9 mouse cellular contexts compared by ENCODE assay signal in the genomic region with DNA sequence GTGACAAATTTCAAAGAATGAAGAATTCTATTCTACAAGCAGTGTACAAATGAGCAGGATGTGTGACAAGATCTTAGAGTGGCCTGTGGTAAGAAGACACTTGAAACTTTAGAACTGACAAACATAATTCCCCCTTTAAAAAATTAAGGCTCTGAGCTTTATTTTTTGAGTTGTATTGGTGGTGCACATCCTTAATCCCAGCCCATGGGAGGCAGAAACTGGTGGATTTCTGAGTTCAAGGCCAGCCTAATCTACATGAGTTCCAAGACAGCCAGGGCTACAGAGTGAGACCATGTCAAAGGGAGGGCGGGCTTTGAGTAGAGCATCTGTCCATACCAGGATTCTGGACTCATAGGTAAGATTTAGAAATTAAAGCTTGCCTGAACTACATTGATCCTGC. TPM values are rescaled to one million over a fixed set of nuclear protein-coding genes. Genes with fewer than 3 reads are reported as not detected.
DNase-seq lines count a peak whose midpoint lies in the region; ATAC-seq and TF ChIP-seq lines count a peak whose summit lies in the region.
"Had no signal": no experiment of that assay in that cellular context is flagged by ENCODE, and none has a peak within 500 bp of the region (broad histone marks: within the 10 kb centered on the region; RNA-seq: fewer than 3 reads in every experiment).

No protein-coding gene starts in this region.

- peak overlapping the region; percentile 98 for H3K27ac ChIP-seq in gastrocnemius, adult 2 months
- no peak overlapping the region for H3K27ac ChIP-seq in forebrain, postnatal 0 days (ENCODE audit: low read depth, low read length)
- peak overlapping the region; percentile 97; the same call in 1 of the 2 replicates for H3K27ac ChIP-seq in liver, postnatal 0 days (ENCODE audit: low read depth)

- TF ChIP-seq EP300 in liver, postnatal 0 days (IDR thresholded peaks at IDR 0.05; ENCODE audit: low read depth): no peak

- H3K36me3 ChIP-seq in forebrain, postnatal 0 days (ENCODE audit: insufficient read depth): no peaks in the 10 kb centered on the region
- no peaks in the 10 kb centered on the region for H3K36me3 ChIP-seq in liver, postnatal 0 days (replicated peaks; ENCODE audit: insufficient read depth, low read length)

- 82% methylated on average over 1 of the region's 1 CpGs for WGBS in forebrain, postnatal 0 days
- 60% methylated on average over 1 of the region's 1 CpGs for WGBS in liver, postnatal 0 days (ENCODE audit: insufficient replicate concordance)

- H3K9ac ChIP-seq in forebrain, postnatal 0 days: no peak overlapping the region
- H3K9ac ChIP-seq in liver, postnatal 0 days (replicated peaks): peak overlapping the region; percentile 91

- no peak for TF ChIP-seq CTCF in gastrocnemius, adult 2 months (IDR thresholded peaks at IDR 0.05)
- no peak for TF ChIP-seq CTCF in forebrain, postnatal 0 days (IDR thresholded peaks at IDR 0.05; ENCODE audit: low read depth)
- TF ChIP-seq CTCF in liver, postnatal 0 days (IDR thresholded peaks at IDR 0.05; ENCODE audit: low read depth): no peak

- intact Hi-C loops in gastrocnemius, adult 2 months (cut with DNase I): loop anchor here (5.0 kb wide), 1 partner anchor 45 kb away; no protein-coding TSS in a partner anchor

- no peak for DNase-seq in gastrocnemius, adult 2 months
- no peak for DNase-seq in gastrocnemius, postnatal 4 days (ENCODE audit: low spot score in 2 of 2)
- DNase-seq in CD4-positive, CD25-positive, alpha-beta regulatory T cell, adult 2 months (ENCODE audit: low read depth, low spot score): peak; percentile 38
- DNase-seq in forebrain, postnatal 0 days: no peak
- no peak for DNase-seq in liver, postnatal 0 days
- DNase-seq in gastrocnemius, postnatal 10 days: no peak
- DNase-seq in retina, embryonic 14.5 days (ENCODE audit: low spot score): no peak
- DNase-seq in retina, postnatal 1 day: no peak

- ATAC-seq in forebrain, postnatal 0 days: no peak
- no peak for ATAC-seq in liver, postnatal 0 days

- H3K9me3 ChIP-seq in forebrain, postnatal 0 days (ENCODE audit: low read length): no peaks in the 10 kb centered on the region
- H3K9me3 ChIP-seq in liver, postnatal 0 days (ENCODE audit: low read length): no peaks in the 10 kb centered on the region

- H3K4me3 ChIP-seq in gastrocnemius, adult 2 months: peak overlapping the region; percentile 88
- H3K4me3 ChIP-seq in forebrain, postnatal 0 days (ENCODE audit: low read depth, low read length): no peak overlapping the region
- peak overlapping the region; percentile 80 for H3K4me3 ChIP-seq in liver, postnatal 0 days (ENCODE audit: low read depth, low read length)

- peaks cover 5% of the 10 kb centered on the region; the same call in 1 of the 2 replicates for H3K4me1 ChIP-seq in forebrain, postnatal 0 days (ENCODE audit: insufficient read depth)
- peaks cover 18% of the 10 kb centered on the region for H3K4me1 ChIP-seq in liver, postnatal 0 days (ENCODE audit: insufficient read depth)

- H3K27me3 ChIP-seq in forebrain, postnatal 0 days (ENCODE audit: insufficient read depth, low read length): no peaks in the 10 kb centered on the region
- H3K27me3 ChIP-seq in liver, postnatal 0 days (ENCODE audit: insufficient read depth, low read length): no peaks in the 10 kb centered on the region

- peak overlapping the region; percentile 81; the same call in 1 of the 2 replicates for H3K4me2 ChIP-seq in forebrain, postnatal 0 days (ENCODE audit: low read depth)
- peak overlapping the region; percentile 74 for H3K4me2 ChIP-seq in liver, postnatal 0 days (ENCODE audit: low read depth, low read length)

RNA-seq across cellular contexts. Expression of a gene that starts 30.7 kb away (rescaled TPM):
- 10 to 100 TPM; 87.7 to 94.8 TPM for total RNA-seq in gastrocnemius, adult 2 months (2021)
- total RNA-seq in gastrocnemius, postnatal 4 days (2021): 10 to 100 TPM; 56.3 to 63.4 TPM
- 42.9 and 46.9 TPM in 2 replicates for total RNA-seq in forebrain, postnatal 0 days (2014; rRNA removed)
- polyA plus RNA-seq in forebrain, postnatal 0 days (2015; fragmentation: Nextera tagmentation; extraction: Ambion mirVana): 24.6 and 34.0 TPM in 2 replicates
- polyA plus RNA-seq in liver, postnatal 0 days (2015; fragmentation: Nextera tagmentation; extraction: Ambion mirVana): 53.9 and 58.6 TPM in 2 replicates
- 10 to 100 TPM; 55.7 to 56.2 TPM for total RNA-seq in gastrocnemius, postnatal 10 days (2021)

RNA-seq across cellular contexts. Expression of a gene that starts 56.3 kb away (rescaled TPM):
- under 1 TPM; 0.22 to 0.77 TPM for total RNA-seq in gastrocnemius, adult 2 months (2021)
- total RNA-seq in gastrocnemius, postnatal 4 days (2021): under 1 TPM; 0.59 to 0.98 TPM
- 12.8 and 17.8 TPM in 2 replicates for total RNA-seq in forebrain, postnatal 0 days (2014; rRNA removed)
- 8.8 and 12.7 TPM in 2 replicates for polyA plus RNA-seq in forebrain, postnatal 0 days (2015; fragmentation: Nextera tagmentation; extraction: Ambion mirVana)
- not detected in 2 replicates for polyA plus RNA-seq in liver, postnatal 0 days (2015; fragmentation: Nextera tagmentation; extraction: Ambion mirVana)
- under 1 TPM; 0.16 to 0.31 TPM for total RNA-seq in gastrocnemius, postnatal 10 days (2021)
- polyA plus RNA-seq: C2C12 had no signal
